Mouse (Mus musculus) right cerebral cortex, adult 2 months (tissue): Measurements from ENCODE around the gene Slc25a4.

ENCODE experiments used
- DNase-seq, 2 experiments: peaks; one replicate each; pipeline ENCODE4 v3.0.0; 2021 to 2022; ENCODE audit warnings: low spot score in 2 of 2

Slc25a4 gene

GRCm38 (mm10) chr8:46204974-46205640 is 6.0 kb downstream of the Slc25a4 start:
- DNase-seq, result no peak

GRCm38 (mm10) chr8:46204301-46204700 is 6.8 kb downstream of the Slc25a4 start:
- DNase-seq, result no peak

GRCm38 (mm10) chr8:46202350-46202749 is 8.7 kb downstream of the Slc25a4 start:
- DNase-seq, result no peak

- no peak for DNase-seq
Measured at GRCm38 (mm10) chr8:46197673-46198072, 13.4 kb downstream of the Slc25a4 start.

- DNase-seq, result no peak
Measured at GRCm38 (mm10) chr8:46196877-46197276, 14.2 kb downstream of the Slc25a4 start.

GRCm38 (mm10) chr8:46193100-46193499 is 18.0 kb downstream of the Slc25a4 start:
- no peak for DNase-seq

- DNase-seq, result peak; percentile 68 to 73
Measured at GRCm38 (mm10) chr8:46185361-46185760, 25.7 kb downstream of the Slc25a4 start.

- peak in 1 of 2 experiments; percentile 35 for DNase-seq
Measured at GRCm38 (mm10) chr8:46180136-46180535, 30.9 kb downstream of the Slc25a4 start.

GRCm38 (mm10) chr8:46173651-46174050 is 37.4 kb downstream of the Slc25a4 start:
- no peak for DNase-seq

GRCm38 (mm10) chr8:46163870-46164190 is 47.3 kb downstream of the Slc25a4 start:
- DNase-seq, result no peak

GRCm38 (mm10) chr8:46162953-46163869 is 47.9 kb downstream of the Slc25a4 start:
- DNase-seq, result peak; percentile 93 to 97
